Mouse (Mus musculus) midbrain, embryonic 15.5 days (tissue): ENCODE results near the gene Hspa1a. TPM values are rescaled to one million over a fixed set of nuclear protein-coding genes. Genes with fewer than 3 reads are reported as not detected.

Experiments
- ATAC-seq: fragments of 200-750 bp; cut with Nextera tagmentation; replicated peaks from 2 replicates; pipeline ENCODE4 v1.8.0; 2017; ENCODE audit warnings: moderate TSS enrichment
- H3K27ac ChIP-seq: fragments of 300-500 bp; sonication (generic); 2 replicates; pipeline ENCODE4 v1.5.1; 2015; ENCODE audit warnings: mild to moderate bottlenecking, inconsistent platforms
- H3K27me3 ChIP-seq: fragments of 300-500 bp; sonication (generic); replicated peaks from 2 replicates; pipeline ENCODE4 v1.6.1; 2015; ENCODE audit warnings: inconsistent platforms
- H3K36me3 ChIP-seq: fragments of 300-500 bp; sonication (generic); replicated peaks from 2 replicates; pipeline ENCODE4 v1.6.1; 2015; ENCODE audit warnings: inconsistent platforms
- H3K4me1 ChIP-seq: fragments of 300-500 bp; sonication (generic); 2 replicates; pipeline ENCODE4 v1.6.1; 2015; ENCODE audit warnings: inconsistent platforms
- H3K4me2 ChIP-seq: fragments of 300-500 bp; sonication (generic); 2 replicates; pipeline ENCODE4 v1.6.1; 2015; ENCODE audit warnings: inconsistent platforms, mild to moderate bottlenecking, moderate library complexity
- H3K4me3 ChIP-seq: fragments of 300-500 bp; sonication (generic); 2 replicates; pipeline ENCODE4 v1.5.1; 2015; ENCODE audit warnings: mild to moderate bottlenecking, inconsistent platforms
- H3K9ac ChIP-seq: fragments of 300-500 bp; sonication (generic); 2 replicates; pipeline ENCODE4 v1.6.1; 2015; ENCODE audit warnings: mild to moderate bottlenecking, inconsistent platforms
- H3K9me3 ChIP-seq: fragments of 300-500 bp; sonication (generic); 2 replicates; pipeline ENCODE4 v1.6.1; 2016; ENCODE audit warnings: inconsistent platforms
- WGBS: fragments of 180-500 bp; shearing (Covaris S2); methylation state at CpG from one replicate; pipeline ENCODE4 v1.1.7; 2015; ENCODE audit warnings: mixed read lengths; 5-methylcytosine and 5-hydroxymethylcytosine counted together
- polyA plus RNA-seq: library from polyadenylated mRNA; unstranded; fragments of >200 nt; fragmentation: Nextera tagmentation; extraction: Ambion mirVana; gene quantifications from 2 replicates; pipeline ENCODE4 v1.2.1, GENCODE M21; 2015

Gene Hspa1a
- polyA plus RNA-seq, 1 experiment from 2014 or later = 13.3 TPM

GRCm38 (mm10) chr17:34931061-34931734, 40.8 kb downstream of the Hspa1a start, which contains the start of gene Neu1:
Neu1 (plus strand) TSS chr17:34931253.
- Histone ChIP-seq H3K9me3 (no peaks in the 10 kb centered on the region), H3K4me1 (peaks cover 12% of the 10 kb centered on the region), H3K27ac (peak within 1 kb of the TSS; percentile 77), H3K4me3 (peak within 1 kb of the TSS; percentile 93), H3K36me3 (peaks cover 9% of the 10 kb centered on the region; the same call in 1 of the 2 replicates), H3K9ac (peak within 1 kb of the TSS; percentile 88), H3K4me2 (peak within 1 kb of the TSS; percentile 81), H3K27me3 (no peaks in the 10 kb centered on the region)
- under 1% methylated on average over 38 of the region's 38 CpGs for WGBS
- peak; percentile 98 for ATAC-seq

DNA sequence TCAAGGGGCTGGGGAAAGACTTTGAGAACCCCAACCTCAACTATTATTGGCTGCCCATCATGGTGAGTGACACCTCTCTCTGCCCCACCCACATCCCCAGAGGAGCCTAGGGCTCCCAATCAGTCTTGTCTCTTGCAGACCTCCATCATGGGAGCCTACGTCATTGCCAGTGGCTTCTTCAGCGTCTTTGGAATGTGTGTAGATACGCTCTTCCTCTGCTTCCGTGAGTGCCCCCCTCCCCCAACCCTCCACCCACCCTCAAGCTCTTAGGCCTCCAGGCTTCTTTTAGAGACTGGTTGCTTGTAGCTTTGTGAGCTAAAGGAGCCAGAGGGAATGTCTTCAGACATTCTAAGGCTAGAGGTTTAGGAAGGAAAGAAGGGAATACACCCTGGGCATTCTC, 43.1 kb downstream of the Hspa1a start:
- no peak overlapping the region for H3K4me2 ChIP-seq
- WGBS = 78% methylated on average over 4 of the region's 4 CpGs
- no peak overlapping the region for H3K27ac ChIP-seq
- H3K4me1 ChIP-seq = peaks cover 12% of the 10 kb centered on the region
- H3K9ac ChIP-seq = no peak overlapping the region
- 0 out of 2 replicates have a peak, but pooled peaks cover 3% of the 10 kb centered on the region for H3K36me3 ChIP-seq
- H3K27me3 ChIP-seq = no peaks in the 10 kb centered on the region
- ATAC-seq = no peak
- no peak overlapping the region for H3K4me3 ChIP-seq
- H3K9me3 ChIP-seq = no peaks in the 10 kb centered on the region

GRCm38 (mm10) chr17:34927306-34928019, 44.5 kb downstream of the Hspa1a start:
- Histone ChIP-seq H3K4me1 (peaks cover 9% of the 10 kb centered on the region), H3K27ac (no peak overlapping the region), H3K9me3 (no peaks in the 10 kb centered on the region), H3K27me3 (no peaks in the 10 kb centered on the region), H3K4me3 (no peak overlapping the region), H3K9ac (no peak overlapping the region), H3K36me3 (no peaks in the 10 kb centered on the region), H3K4me2 (no peak overlapping the region)
- 90% methylated on average over 18 of the region's 18 CpGs for WGBS
- ATAC-seq = no peak

DNA sequence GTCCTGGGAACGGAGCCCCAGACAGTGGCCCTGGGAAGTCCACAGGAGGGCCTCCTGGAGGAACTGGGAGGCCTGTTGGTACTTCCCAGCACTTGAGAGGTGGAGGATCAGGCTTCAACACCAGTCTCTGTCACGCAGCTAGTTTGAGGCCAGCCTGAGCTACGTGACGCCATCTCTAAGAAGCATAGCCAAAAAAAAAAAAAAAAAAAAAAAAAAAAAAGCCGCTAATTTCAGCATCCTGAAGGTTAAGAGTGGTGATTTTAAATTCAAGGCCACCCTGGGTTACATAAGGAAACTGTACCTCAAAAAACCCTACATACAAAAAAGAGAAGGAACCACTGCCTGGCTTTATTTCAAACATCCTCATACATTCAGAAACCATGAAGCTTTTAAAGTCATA, 47.7 kb downstream of the Hspa1a start:
- H3K9me3 ChIP-seq = no peaks in the 10 kb centered on the region
- H3K27me3 ChIP-seq = no peaks in the 10 kb centered on the region
- no peak overlapping the region for H3K27ac ChIP-seq
- no peak overlapping the region for H3K4me2 ChIP-seq
- 62% methylated on average over 5 of the region's 5 CpGs for WGBS
- no peak for ATAC-seq
- no peak overlapping the region for H3K4me3 ChIP-seq
- H3K9ac ChIP-seq = no peak overlapping the region
- H3K4me1 ChIP-seq = no peaks in the 10 kb centered on the region
- H3K36me3 ChIP-seq = no peaks in the 10 kb centered on the region

DNA sequence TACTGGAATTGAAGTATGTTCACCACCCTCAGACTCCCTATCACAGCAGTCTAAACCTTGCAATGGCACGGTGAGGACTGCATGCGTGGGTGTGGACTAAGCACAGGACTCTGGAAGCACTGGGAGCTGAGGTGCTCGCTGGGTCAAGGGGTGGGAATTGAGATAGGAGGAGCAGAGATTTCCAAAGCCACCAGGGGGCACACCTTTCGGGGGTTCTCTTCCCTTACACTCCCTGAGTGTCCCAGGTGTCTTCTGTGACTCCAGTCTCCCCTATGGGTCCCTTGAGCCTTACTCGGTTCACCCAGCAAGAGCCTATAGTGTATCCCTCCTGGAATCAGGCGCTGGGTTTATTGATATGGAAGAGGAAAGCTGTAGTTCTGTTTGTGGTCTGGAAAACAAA, 49.0 kb downstream of the Hspa1a start:
- H3K4me2 ChIP-seq = no peak overlapping the region
- no peak for ATAC-seq
- no peak overlapping the region for H3K4me3 ChIP-seq
- no peaks in the 10 kb centered on the region for H3K36me3 ChIP-seq
- no peak overlapping the region for H3K27ac ChIP-seq
- no peaks in the 10 kb centered on the region for H3K4me1 ChIP-seq
- H3K27me3 ChIP-seq = no peaks in the 10 kb centered on the region
- no peaks in the 10 kb centered on the region for H3K9me3 ChIP-seq
- H3K9ac ChIP-seq = no peak overlapping the region
- 51% methylated on average over 6 of the region's 6 CpGs for WGBS

Other genes starting within 250 kb of the Hspa1a start
- gene C4b, start 228.3 kb downstream of the Hspa1a start, polyA plus RNA-seq = 0.22 TPM in 2 replicates
- not detected in 2 replicates for gene Cyp21a1, start 167.6 kb downstream of the Hspa1a start, polyA plus RNA-seq
- 41.2 and 50.4 TPM in 2 replicates for gene Stk19, start 135.2 kb downstream of the Hspa1a start, polyA plus RNA-seq
- 75.0 and 79.1 TPM in 2 replicates for gene Dxo, start 135.1 kb downstream of the Hspa1a start, polyA plus RNA-seq
- gene Skiv2l, start 121.9 kb downstream of the Hspa1a start, polyA plus RNA-seq = 67.4 and 73.8 TPM in 2 replicates
- gene Nelfe, start 121.8 kb downstream of the Hspa1a start, polyA plus RNA-seq = 76.3 and 82.3 TPM in 2 replicates
- gene Cfb, start 109.6 kb downstream of the Hspa1a start, polyA plus RNA-seq = 2.6 and 3.3 TPM in 2 replicates
- 17.4 and 17.5 TPM in 2 replicates for gene Zbtb12, start 92.7 kb downstream of the Hspa1a start, polyA plus RNA-seq
- 0.18 TPM in 1 of 2 replicates, not detected in the other for gene Gm20547, start 90.1 kb downstream of the Hspa1a start, polyA plus RNA-seq
- gene C2, start 73.9 kb downstream of the Hspa1a start, polyA plus RNA-seq = 2.1 and 3.1 TPM in 2 replicates
- 113 and 119 TPM in 2 replicates for gene Ehmt2, start 73.7 kb downstream of the Hspa1a start, polyA plus RNA-seq
- gene Slc44a4, start 57.7 kb downstream of the Hspa1a start, polyA plus RNA-seq = not detected in 2 replicates
- 36.1 and 41.1 TPM in 2 replicates for gene Neu1, start 40.9 kb downstream of the Hspa1a start, polyA plus RNA-seq
- 0.24 and 0.31 TPM in 2 replicates for gene Hspa1b, start 12.9 kb downstream of the Hspa1a start, polyA plus RNA-seq
- gene Gm20481, start 2.2 kb downstream of the Hspa1a start, polyA plus RNA-seq = not detected in 2 replicates
- 1.2 and 1.5 TPM in 2 replicates for gene Hspa1l, start 547 bp upstream of the Hspa1a start, polyA plus RNA-seq
- 103 and 111 TPM in 2 replicates for gene Lsm2, start 9.7 kb upstream of the Hspa1a start, polyA plus RNA-seq
- gene Vars, start 28.8 kb upstream of the Hspa1a start, polyA plus RNA-seq = 63.1 and 70.2 TPM in 2 replicates
- gene Vwa7, start 44.4 kb upstream of the Hspa1a start, polyA plus RNA-seq = 0.06 and 0.15 TPM in 2 replicates
- gene Sapcd1, start 55.9 kb upstream of the Hspa1a start, polyA plus RNA-seq = 2.5 and 2.7 TPM in 2 replicates
- gene Msh5, start 74.6 kb upstream of the Hspa1a start, polyA plus RNA-seq = 1.6 and 3.3 TPM in 2 replicates
- 62.4 and 72.1 TPM in 2 replicates for gene Clic1, start 77.8 kb upstream of the Hspa1a start, polyA plus RNA-seq
- 337 and 380 TPM in 2 replicates for gene Ddah2, start 86.9 kb upstream of the Hspa1a start, polyA plus RNA-seq
- 0.31 TPM in 1 of 2 replicates, not detected in the other for gene Ly6g6c, start 93.2 kb upstream of the Hspa1a start, polyA plus RNA-seq
- 0.21 and 0.43 TPM in 2 replicates for gene Mpig6b, start 94.0 kb upstream of the Hspa1a start, polyA plus RNA-seq
- 0.21 and 0.32 TPM in 2 replicates for gene Ly6g6e, start 104.7 kb upstream of the Hspa1a start, polyA plus RNA-seq
- gene Ly6g6d, start 105.9 kb upstream of the Hspa1a start, polyA plus RNA-seq = 1.9 and 2.5 TPM in 2 replicates
- gene Ly6g6f, start 113.5 kb upstream of the Hspa1a start, polyA plus RNA-seq = not detected in 2 replicates
- 105 and 113 TPM in 2 replicates for gene Abhd16a, start 117.1 kb upstream of the Hspa1a start, polyA plus RNA-seq
- not detected in 2 replicates for gene Ly6g5c, start 136.1 kb upstream of the Hspa1a start, polyA plus RNA-seq
- gene Ly6g5b, start 143.3 kb upstream of the Hspa1a start, polyA plus RNA-seq = 1.1 and 2.2 TPM in 2 replicates
- 25.9 and 28.9 TPM in 2 replicates for gene Gpank1, start 149.3 kb upstream of the Hspa1a start, polyA plus RNA-seq
- 316 and 319 TPM in 2 replicates for gene Csnk2b, start 149.9 kb upstream of the Hspa1a start, polyA plus RNA-seq
- gene D17H6S53E, start 154.2 kb upstream of the Hspa1a start, polyA plus RNA-seq = 8.3 and 9.6 TPM in 2 replicates
- 0.56 and 1.4 TPM in 2 replicates for gene Apom, start 159.9 kb upstream of the Hspa1a start, polyA plus RNA-seq
- gene Bag6, start 163.0 kb upstream of the Hspa1a start, polyA plus RNA-seq = 82.9 and 83.4 TPM in 2 replicates
- 188 and 203 TPM in 2 replicates for gene Prrc2a, start 192.7 kb upstream of the Hspa1a start, polyA plus RNA-seq
- gene Aif1, start 203.9 kb upstream of the Hspa1a start, polyA plus RNA-seq = 7.3 and 8.2 TPM in 2 replicates
- 7.6 and 9.2 TPM in 2 replicates for gene Lst1, start 216.3 kb upstream of the Hspa1a start, polyA plus RNA-seq
- gene Ltb, start 222.3 kb upstream of the Hspa1a start, polyA plus RNA-seq = 0.58 and 0.78 TPM in 2 replicates
- gene Tnf, start 229.9 kb upstream of the Hspa1a start, polyA plus RNA-seq = not detected in 2 replicates
- 0.32 and 0.69 TPM in 2 replicates for gene Lta, start 233.2 kb upstream of the Hspa1a start, polyA plus RNA-seq
- 1.6 TPM in 1 of 2 replicates, not detected in the other for gene Gm16181, start 248.7 kb upstream of the Hspa1a start, polyA plus RNA-seq